Mouse (Mus musculus): ENCODE measurements at regions not wholly inside any gene's neighbourhood (a gene's known extent, or its start where the extent isn't known, plus 50 kb on each side); places are given as distances from the start of the nearest gene placed in this dataset.

- peak; percentile 43 to 60 for DNase-seq
These were observed 179.3 kb upstream of the Tle4 start for GRCm38 (mm10) chr19:14777198-14777597.

- no peak for DNase-seq
These were observed 178.9 kb upstream of the Tle4 start for GRCm38 (mm10) chr19:14776791-14777190.

DNA sequence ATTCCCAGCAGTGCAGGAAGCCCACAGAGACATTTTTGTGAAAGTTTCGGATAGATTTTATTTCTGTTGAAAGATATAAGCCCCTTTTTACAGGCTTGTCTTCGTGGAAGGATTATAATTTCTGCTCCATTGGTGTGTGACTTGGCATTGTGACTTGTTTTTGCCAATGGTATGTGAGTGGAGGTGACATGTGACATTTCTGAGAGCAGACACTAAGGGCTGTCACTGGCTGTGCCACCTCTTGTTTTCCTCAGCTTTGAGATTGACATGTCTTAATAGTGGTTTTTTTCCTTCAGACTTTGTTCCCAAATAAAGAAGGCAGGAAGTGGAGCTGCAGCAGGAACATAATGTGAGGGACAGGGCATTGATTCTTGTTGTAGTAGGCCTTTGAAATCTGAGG lies 174.9 kb upstream of the Tle4 start:
- DNase-seq, result no peak

GRCm38 (mm10) chr19:14752646-14753045 lies 154.8 kb upstream of the Tle4 start:
- DNase-seq, result no peak

- DNase-seq, result no peak
These were observed 144.5 kb upstream of the Tle4 start for GRCm38 (mm10) chr19:14742361-14742760.

DNA sequence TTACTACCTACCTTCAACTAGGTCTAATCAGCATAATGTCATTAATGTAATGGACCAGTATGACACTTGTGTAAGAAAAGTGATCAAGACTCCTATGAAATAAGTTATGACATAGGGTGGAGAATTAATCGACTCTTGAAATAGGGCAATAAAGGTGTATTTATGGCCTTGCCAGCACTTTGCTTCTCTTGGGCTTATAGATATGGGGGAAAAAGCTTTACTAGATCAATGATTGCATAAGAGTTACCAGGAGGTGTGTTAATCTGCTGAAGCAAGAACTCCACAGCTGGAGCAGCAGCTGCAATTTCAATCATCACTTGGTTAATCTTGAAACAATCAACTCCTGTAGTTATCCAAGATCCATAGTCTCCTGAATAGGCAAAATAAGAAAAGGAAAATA lies 143.1 kb upstream of the Tle4 start:
- no peak for DNase-seq

DNA sequence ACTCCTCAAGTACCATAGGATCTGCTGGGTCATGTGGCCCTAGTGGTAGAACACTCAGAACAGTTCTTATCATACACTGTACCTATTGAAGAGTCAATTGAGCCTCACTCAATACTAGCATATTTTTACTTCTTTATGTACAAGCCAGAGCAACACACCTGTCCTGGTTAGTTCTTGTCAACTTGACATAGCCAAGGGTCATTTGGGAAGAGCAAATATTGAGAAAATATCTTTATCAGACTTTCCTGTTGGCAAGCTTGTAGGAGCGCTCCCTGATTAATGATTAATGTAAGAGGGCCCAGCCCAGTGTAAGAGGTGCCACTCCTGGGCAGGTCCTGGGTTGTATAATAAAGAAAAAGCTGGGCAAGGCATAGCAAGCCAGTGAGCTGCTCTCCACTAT lies 142.3 kb upstream of the Tle4 start:
- DNase-seq, result no peak

- no peak for DNase-seq
These were observed 138.7 kb upstream of the Tle4 start for GRCm38 (mm10) chr19:14736514-14736913.

DNA sequence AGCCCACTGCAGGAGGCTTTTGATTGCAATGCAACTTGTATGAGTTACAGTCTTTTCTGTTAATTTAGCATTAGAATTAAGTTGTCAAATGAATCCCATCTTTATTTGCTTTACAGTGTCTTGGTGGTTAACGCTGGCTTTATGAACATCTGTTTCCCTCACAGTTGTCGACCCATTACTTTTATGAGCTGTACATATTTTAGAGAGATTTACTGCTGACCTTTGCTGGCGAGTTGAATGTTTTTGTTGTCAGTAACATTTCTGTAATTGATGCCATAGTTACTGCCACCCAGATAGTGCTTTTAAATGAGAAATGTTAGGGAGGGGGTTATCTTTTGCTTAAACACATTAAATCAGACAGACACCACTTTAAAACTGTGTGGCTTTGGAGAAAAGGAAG lies 127.5 kb upstream of the Tle4 start:
- no peak for DNase-seq

- DNase-seq, result no peak
These were observed 126.8 kb upstream of the Tle4 start for GRCm38 (mm10) chr19:14724637-14725036.

GRCm38 (mm10) chr19:14705791-14706190 lies 107.9 kb upstream of the Tle4 start:
- DNase-seq, result no peak

GRCm38 (mm10) chr19:14701116-14701515 lies 103.3 kb upstream of the Tle4 start:
- peak in 1 of 2 experiments; percentile 2 for DNase-seq

DNA sequence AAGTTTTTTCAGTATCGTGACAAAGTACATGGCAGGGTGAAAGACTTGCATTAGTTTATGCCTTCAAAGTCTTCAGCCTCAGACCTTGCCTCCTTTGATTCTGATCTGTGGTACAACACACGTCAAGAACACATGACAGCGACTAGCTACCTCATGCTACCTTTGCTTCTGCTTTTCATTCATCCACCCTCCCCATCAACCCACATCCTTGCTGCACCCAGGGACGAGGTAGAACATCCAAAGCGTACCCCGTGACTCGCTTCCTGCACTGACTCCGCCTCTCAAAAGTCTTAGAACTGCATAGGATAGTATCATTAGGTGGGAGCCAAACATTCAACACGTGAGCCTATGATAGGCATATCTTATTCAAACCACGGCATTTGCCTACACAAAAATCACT lies 97.5 kb upstream of the Tle4 start:
- no peak for DNase-seq

DNA sequence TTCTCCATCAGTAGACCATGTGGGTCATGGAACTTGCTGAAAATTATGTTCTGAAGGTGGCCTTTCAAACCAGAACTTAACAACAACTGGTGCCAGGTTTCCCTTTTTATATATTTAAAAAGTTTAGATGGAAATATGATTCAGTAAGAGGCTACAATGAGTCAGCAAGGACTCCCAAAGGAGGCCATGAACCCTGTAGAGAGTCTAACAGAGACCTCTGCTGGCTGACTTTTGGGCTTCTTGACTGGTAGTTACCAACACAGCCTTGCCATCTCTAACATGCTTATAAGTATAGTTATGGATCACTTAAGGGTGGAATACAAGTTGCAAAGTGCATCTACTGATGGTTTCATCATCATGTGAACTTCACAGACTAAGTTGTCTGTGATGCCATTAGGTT lies 94.3 kb upstream of the Tle4 start:
- DNase-seq, result no peak

- DNase-seq, result no peak
These were observed 87.8 kb upstream of the Tle4 start for GRCm38 (mm10) chr19:14685628-14686027.

GRCm38 (mm10) chr19:14684669-14685068 lies 86.8 kb upstream of the Tle4 start:
- DNase-seq, result no peak

GRCm38 (mm10) chr19:14681306-14681705 lies 83.5 kb upstream of the Tle4 start:
- DNase-seq, result peak; percentile 33 to 41

DNA sequence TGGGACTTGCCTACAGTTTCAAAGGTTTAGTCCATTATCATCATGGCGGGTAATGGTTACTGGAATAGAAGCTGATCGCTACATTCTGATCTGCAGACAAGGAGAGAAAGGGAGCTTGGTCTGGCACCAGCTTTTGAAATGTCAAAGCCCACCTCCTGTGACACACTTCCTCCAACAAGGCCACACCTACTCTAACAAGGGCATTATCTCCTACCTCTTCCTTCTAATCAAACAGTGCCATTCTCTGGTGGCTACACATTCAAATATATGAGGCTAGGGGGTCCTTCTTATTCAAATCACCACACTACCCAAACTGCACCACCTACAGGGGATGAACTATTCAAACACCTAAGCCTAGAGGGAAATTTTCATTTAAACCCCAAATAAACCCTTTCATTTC lies 81.9 kb upstream of the Tle4 start:
- no peak for DNase-seq

- no peak for DNase-seq
These were observed 80.7 kb upstream of the Tle4 start for GRCm38 (mm10) chr19:14678584-14678983.

DNA sequence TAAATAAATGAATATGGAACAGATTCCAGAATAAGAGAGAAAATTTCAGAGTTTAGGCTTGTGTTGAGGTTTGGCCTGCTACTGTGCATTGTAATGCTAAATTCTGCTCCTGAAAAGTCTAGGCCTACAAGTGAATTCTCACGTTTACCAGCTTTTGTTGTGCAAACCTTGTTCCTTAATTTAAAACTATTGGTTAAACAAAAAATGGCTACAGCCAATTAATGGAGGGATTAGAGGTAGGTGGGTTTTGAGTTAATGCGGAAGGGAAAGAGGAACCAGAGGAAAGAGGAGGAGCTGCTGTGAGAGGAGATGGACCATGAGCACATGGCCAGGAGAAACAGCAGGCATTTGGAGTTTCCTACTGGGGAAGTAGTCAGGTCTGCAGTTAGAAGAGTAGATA lies 79.1 kb upstream of the Tle4 start:
- no peak for DNase-seq

DNA sequence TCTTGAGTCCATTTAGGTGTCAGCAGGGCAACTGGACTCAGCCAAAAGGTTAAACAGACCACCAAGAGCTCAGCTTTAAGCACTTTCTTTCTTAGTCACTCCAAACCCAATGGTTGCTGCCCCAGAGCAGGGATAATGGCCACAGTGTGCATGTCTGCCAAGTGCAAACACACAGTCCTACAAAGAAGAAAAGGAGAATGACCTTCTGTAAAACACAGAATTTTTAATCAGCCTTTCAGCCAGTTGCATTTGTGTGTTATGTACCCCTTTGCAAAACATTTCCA lies 72.9 kb upstream of the Tle4 start:
- peak in 1 of 2 experiments; percentile 3 for DNase-seq

- no peak for DNase-seq
These were observed 72.4 kb upstream of the Tle4 start for GRCm38 (mm10) chr19:14670078-14670820.

GRCm38 (mm10) chr19:14668512-14669181 lies 70.8 kb upstream of the Tle4 start:
- DNase-seq, result no peak

- DNase-seq, result no peak
These were observed 67.0 kb upstream of the Tle4 start for GRCm38 (mm10) chr19:14664682-14665417.
